7 mouse cellular contexts compared by ENCODE assay signal in genomic region chr4:133024969-133025685, GRCm38 (mm10). TPM values are rescaled to one million over a fixed set of nuclear protein-coding genes. Genes with fewer than 3 reads are reported as not detected.
A peak's percentile ranks its signal among the peaks of the same experiment; 100 is the strongest.
DNase-seq lines count a peak whose midpoint lies in the region; ATAC-seq and TF ChIP-seq lines count a peak whose summit lies in the region.

No protein-coding gene starts in this region.

- H3K36me3 ChIP-seq in hindbrain, postnatal 0 days (ENCODE audit: insufficient read depth, low read length) = no peaks in the 10 kb centered on the region
- no peaks in the 10 kb centered on the region for H3K36me3 ChIP-seq in midbrain, embryonic 12.5 days

- peaks cover 56% of the 10 kb centered on the region for H3K4me1 ChIP-seq in hindbrain, postnatal 0 days (ENCODE audit: insufficient read depth, low read length)
- H3K4me1 ChIP-seq in midbrain, embryonic 12.5 days = peaks cover 79% of the 10 kb centered on the region

- peak; percentile 25; the same call in 1 of the 2 replicates for ATAC-seq in hindbrain, postnatal 0 days
- ATAC-seq in midbrain, embryonic 12.5 days (ENCODE audit: low FRiP score, low read depth) = no peak

- H3K9me3 ChIP-seq in hindbrain, postnatal 0 days (ENCODE audit: low read length) = no peaks in the 10 kb centered on the region
- H3K9me3 ChIP-seq in midbrain, embryonic 12.5 days = no peaks in the 10 kb centered on the region

- H3K9ac ChIP-seq in hindbrain, postnatal 0 days (replicated peaks; ENCODE audit: low read length) = no peak overlapping the region; the same call in 1 of the 2 replicates
- peak overlapping the region; percentile 37 for H3K9ac ChIP-seq in midbrain, embryonic 12.5 days (replicated peaks)

- H3K4me2 ChIP-seq in hindbrain, postnatal 0 days (ENCODE audit: low read depth, low read length) = no peak overlapping the region
- H3K4me2 ChIP-seq in midbrain, embryonic 12.5 days (replicated peaks) = 0 out of 2 replicates have a peak overlapping the region, but pooled peaks have one; percentile 7

- peak overlapping the region; percentile 51 for H3K4me3 ChIP-seq in gastrocnemius, adult 2 months
- H3K4me3 ChIP-seq in hindbrain, postnatal 0 days (ENCODE audit: low read length) = no peak overlapping the region
- no peak overlapping the region for H3K4me3 ChIP-seq in midbrain, embryonic 12.5 days

- 9% methylated on average over 7 of the region's 10 CpGs for WGBS in hindbrain, postnatal 0 days
- WGBS in midbrain, embryonic 12.5 days = 15% methylated on average over 9 of the region's 10 CpGs

- intact Hi-C loops in gastrocnemius, adult 2 months (cut with DNase I) = no loop called here

- no peak for TF ChIP-seq CTCF in gastrocnemius, adult 2 months (IDR thresholded peaks at IDR 0.05)
- TF ChIP-seq CTCF in hindbrain, postnatal 0 days (IDR thresholded peaks at IDR 0.05; ENCODE audit: low read depth) = no peak

- peak; percentile 52 for DNase-seq in urinary bladder, postnatal 14 days (ENCODE audit: low spot score)
- DNase-seq in urinary bladder, postnatal 10 days (ENCODE audit: low spot score) = no peak
- peak; percentile 83 for DNase-seq in gastrocnemius, adult 2 months
- peak; percentile 65 for DNase-seq in hindbrain, postnatal 0 days (ENCODE audit: low spot score)
- no peak for DNase-seq in layer of hippocampus, adult 11-12 months (ENCODE audit: low spot score)
- no peak for DNase-seq in layer of hippocampus, adult 9-11 months

- peak overlapping the region; percentile 83 for H3K27ac ChIP-seq in gastrocnemius, adult 2 months
- H3K27ac ChIP-seq in hindbrain, postnatal 0 days = peak overlapping the region; percentile 56; the same call in 1 of the 2 replicates
- peak overlapping the region; percentile 49 for H3K27ac ChIP-seq in midbrain, embryonic 12.5 days (replicated peaks)

- H3K27me3 ChIP-seq in hindbrain, postnatal 0 days (ENCODE audit: insufficient read depth, low read length) = no peaks in the 10 kb centered on the region
- H3K27me3 ChIP-seq in midbrain, embryonic 12.5 days = peaks cover 6% of the 10 kb centered on the region; the same call in 1 of the 2 replicates

RNA-seq across cellular contexts. Expression of gene Ahdc1, which starts 14.1 kb away (rescaled TPM):
- 10 to 100 TPM; 30.2 to 55.1 TPM for total RNA-seq in gastrocnemius, adult 2 months (2021)
- total RNA-seq in hindbrain, postnatal 0 days (2014; rRNA removed) = 88.2 and 106 TPM in 2 replicates
- polyA plus RNA-seq in hindbrain, postnatal 0 days (2015; fragmentation: Nextera tagmentation; extraction: Ambion mirVana) = 9.7 and 10.8 TPM in 2 replicates
- 8.9 and 9.1 TPM in 2 replicates for polyA plus RNA-seq in midbrain, embryonic 12.5 days (2016; fragmentation: Nextera tagmentation; extraction: Ambion mirVana)

RNA-seq across cellular contexts. Expression of gene Fgr, which starts 51.2 kb away (rescaled TPM):
- total RNA-seq in gastrocnemius, adult 2 months (2021) = under 1 TPM in 1 of 2 experiments, not detected in 1; 0.06 TPM
- 0.07 and 0.73 TPM in 2 replicates for total RNA-seq in hindbrain, postnatal 0 days (2014; rRNA removed)
- 0.19 and 0.39 TPM in 2 replicates for polyA plus RNA-seq in hindbrain, postnatal 0 days (2015; fragmentation: Nextera tagmentation; extraction: Ambion mirVana)
- 0.08 and 0.12 TPM in 2 replicates for polyA plus RNA-seq in midbrain, embryonic 12.5 days (2016; fragmentation: Nextera tagmentation; extraction: Ambion mirVana)

Comparison
In these comparisons a context has a peak if more than half of its experiments do, and no peak if none do; other contexts are left out.
1. DNase-seq: peak in urinary bladder, postnatal 14 days (single experiment), gastrocnemius, adult 2 months (single experiment) and hindbrain, postnatal 0 days (single experiment); none in urinary bladder, postnatal 10 days (single experiment), layer of hippocampus, adult 11-12 months (single experiment) and layer of hippocampus, adult 9-11 months (single experiment).
2. Peak in every context shown above with its lines, with median percentiles within 50 percentile points of each other: H3K27ac ChIP-seq.